Mouse (Mus musculus) E14TG2a.4 (cell line): Measurements from ENCODE around the gene Cog3.

Source experiments
- CTCF ChIP-seq: conservative IDR thresholded peaks from 2 replicates; pipeline ENCODE4 v1.5.1; 2014; ENCODE audit warnings: low read length
- NANOG ChIP-seq: IDR thresholded peaks from 2 replicates; pipeline ENCODE4 v1.6.1; 2014; ENCODE audit warnings: borderline replicate concordance, low read length, mixed read lengths
- POU5F1 ChIP-seq: IDR thresholded peaks from 2 replicates; pipeline ENCODE4 v1.6.1; 2014; ENCODE audit warnings: low read length, borderline replicate concordance

DNA sequence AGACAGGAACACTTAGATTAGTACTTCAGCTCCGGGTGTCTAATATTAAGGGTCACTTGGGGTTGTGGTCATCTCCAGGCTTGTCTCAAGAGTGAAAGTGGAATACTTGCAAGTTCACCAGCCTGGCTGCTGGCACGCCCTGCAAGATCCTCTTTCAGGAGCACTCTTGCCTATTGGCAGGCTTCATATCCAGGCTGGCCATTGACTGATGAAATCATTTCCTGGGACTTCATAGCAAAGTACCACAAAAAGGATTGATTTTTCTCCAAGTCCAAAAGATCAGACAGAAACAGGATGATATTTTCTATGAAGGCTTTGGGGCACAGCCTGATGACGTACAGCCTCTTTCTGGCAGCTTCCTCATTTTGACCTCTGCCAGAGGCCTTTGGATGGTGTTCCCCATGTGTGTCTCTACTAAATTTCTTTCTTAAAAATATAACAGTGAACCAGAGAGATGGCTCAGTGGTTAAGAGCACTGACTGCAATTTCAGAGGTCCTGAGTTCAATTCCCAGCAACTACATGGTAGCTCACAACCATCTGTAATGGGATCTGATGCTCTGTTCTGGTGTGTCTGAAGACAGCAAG is 36.2 kb upstream of the Cog3 start:
- no peak for TF ChIP-seq CTCF
- TF ChIP-seq POU5F1: no peak
- no peak for TF ChIP-seq NANOG
